Mouse (Mus musculus): ENCODE results near the gene Gm28827.
"Not testable (repeated sequence)": the region's sequence is repeated elsewhere in the genome, so short reads cannot be mapped to it uniquely, and the experiment has no call there.

The Gm28827 gene

GRCm38 (mm10) chrY:83030647-83031046 lies at the start of gene Gm28827:
TSS of gene Gm28827 (plus strand) at chrY:83030947.
- not testable (repeated sequence) for DNase-seq (ENCODE audit: low spot score in 2 of 2)
